Mouse (Mus musculus): ENCODE data around the gene Phrf1.

GRCm38 (mm10) chr7:141190220-141190619 lies 38.4 kb upstream of the Phrf1 start:
- TF ChIP-seq CTCF (IDR thresholded peaks at IDR 0.05; ENCODE audit: low read depth) (no peak), EP300 (IDR thresholded peaks at IDR 0.05; ENCODE audit: low read depth) (no peak)

Data from heart, postnatal 0 days (tissue).